Comparison of ENCODE assay signal across 24 mouse cellular contexts in the genomic region with DNA sequence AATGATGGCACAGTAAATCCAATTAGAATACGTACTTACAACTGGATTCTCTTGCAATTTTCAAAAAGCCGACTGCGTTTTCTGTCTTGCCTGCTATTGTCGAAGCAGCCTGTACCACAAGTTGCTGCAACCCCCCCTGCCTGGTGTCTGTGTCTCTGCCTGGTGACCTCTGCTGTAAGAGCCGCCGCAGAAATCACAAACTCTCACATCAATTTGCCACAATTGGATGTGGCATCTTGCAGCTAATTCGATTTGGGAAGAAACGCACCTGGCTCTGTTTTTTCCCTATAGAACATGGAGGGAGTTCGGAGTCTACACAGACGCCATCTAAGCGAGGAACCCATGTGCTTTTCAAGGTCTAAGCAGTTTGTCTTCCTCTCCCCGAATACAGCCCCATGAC.
DNase-seq lines count a peak whose midpoint lies in the region; ATAC-seq lines count a peak whose summit lies in the region.
"Had no signal": no experiment of that assay in that cellular context is flagged by ENCODE, and none has a peak within 500 bp of the region (broad histone marks: within the 10 kb centered on the region; RNA-seq: fewer than 3 reads in every experiment).

No protein-coding gene starts in this region.

- no peaks in the 10 kb centered on the region for H3K27me3 ChIP-seq in midbrain, embryonic 14.5 days (ENCODE audit: control insufficient read depth, insufficient read depth, low read length)
- no peaks in the 10 kb centered on the region for H3K27me3 ChIP-seq in midbrain, embryonic 11.5 days (ENCODE audit: control insufficient read depth, insufficient read depth, low read length)
- H3K27me3 ChIP-seq in hindbrain, embryonic 15.5 days: no peaks in the 10 kb centered on the region
- H3K27me3 ChIP-seq: heart, embryonic 15.5 days; intestine, embryonic 15.5 days; limb, embryonic 15.5 days; midbrain, embryonic 13.5 days; neural tube, embryonic 13.5 days; stomach, embryonic 15.5 days had no signal

- no peaks in the 10 kb centered on the region for H3K4me1 ChIP-seq in midbrain, embryonic 14.5 days (ENCODE audit: control insufficient read depth, insufficient read depth, low read length)
- H3K4me1 ChIP-seq in midbrain, embryonic 11.5 days (ENCODE audit: control insufficient read depth, insufficient read depth, low read length): no peaks in the 10 kb centered on the region
- H3K4me1 ChIP-seq in hindbrain, embryonic 15.5 days (replicated peaks): no peaks in the 10 kb centered on the region
- H3K4me1 ChIP-seq: heart, embryonic 15.5 days; intestine, embryonic 15.5 days; limb, embryonic 15.5 days; midbrain, embryonic 13.5 days; neural tube, embryonic 13.5 days; stomach, embryonic 15.5 days had no signal

- no peak for ATAC-seq in midbrain, embryonic 14.5 days (ENCODE audit: low FRiP score, low TSS enrichment)
- no peak for ATAC-seq in midbrain, embryonic 11.5 days (ENCODE audit: low FRiP score)
- no peak for ATAC-seq in hindbrain, embryonic 15.5 days (ENCODE audit: low FRiP score, low read depth)
- ATAC-seq: intestine, embryonic 15.5 days; midbrain, embryonic 13.5 days had no signal

- peak; percentile 16 for DNase-seq in embryo, embryonic 11 days
- no peak for DNase-seq in embryo, embryonic 10 days (ENCODE audit: low spot score)
- peak; percentile 17 for DNase-seq in midbrain, embryonic 14.5 days
- no peak for DNase-seq in midbrain, embryonic 11.5 days (ENCODE audit: low spot score, missing footprints)
- no peak for DNase-seq in frontal cortex, postnatal 36 days (ENCODE audit: low spot score in 2 of 2)
- no peak for DNase-seq in layer of hippocampus, adult 11-12 months (ENCODE audit: low spot score)
- DNase-seq: adrenal gland, postnatal 14 days; cerebellum, adult 9-10 months; heart, postnatal 36 days; kidney, postnatal 25 days; left cerebral cortex, postnatal 4 days; lung, embryonic 14.5 days; right cerebral cortex, adult 18-20 months; thymus, postnatal 4 days had no signal

- H3K4me2 ChIP-seq in midbrain, embryonic 14.5 days (ENCODE audit: low read length): no peak overlapping the region
- no peak overlapping the region for H3K4me2 ChIP-seq in midbrain, embryonic 11.5 days
- H3K4me2 ChIP-seq in hindbrain, embryonic 15.5 days: 0 out of 2 replicates have a peak overlapping the region, but pooled peaks have one; percentile 8
- H3K4me2 ChIP-seq: heart, embryonic 15.5 days; intestine, embryonic 15.5 days; limb, embryonic 15.5 days; lung, embryonic 14.5 days; midbrain, embryonic 13.5 days; neural tube, embryonic 13.5 days; stomach, embryonic 15.5 days had no signal

- H3K4me3 ChIP-seq in midbrain, embryonic 14.5 days (replicated peaks; ENCODE audit: low read depth, low read length): no peak overlapping the region
- H3K4me3 ChIP-seq in midbrain, embryonic 11.5 days (ENCODE audit: low read depth, low read length): no peak overlapping the region
- no peak overlapping the region for H3K4me3 ChIP-seq in hindbrain, embryonic 15.5 days
- H3K4me3 ChIP-seq: heart, embryonic 15.5 days; intestine, embryonic 15.5 days; left cerebral cortex, adult 2 months; limb, embryonic 15.5 days; midbrain, embryonic 13.5 days; myocyte; neural tube, embryonic 13.5 days; stomach, embryonic 15.5 days had no signal

- 77% methylated on average over 12 of the region's 12 CpGs for WGBS in midbrain, embryonic 14.5 days
- 80% methylated on average over 12 of the region's 12 CpGs for WGBS in midbrain, embryonic 11.5 days
- WGBS in hindbrain, embryonic 15.5 days: 67% methylated on average over 12 of the region's 12 CpGs

- H3K9ac ChIP-seq in midbrain, embryonic 14.5 days (replicated peaks; ENCODE audit: low read length): no peak overlapping the region
- H3K9ac ChIP-seq in midbrain, embryonic 11.5 days (ENCODE audit: low read length): no peak overlapping the region
- no peak overlapping the region for H3K9ac ChIP-seq in hindbrain, embryonic 15.5 days
- H3K9ac ChIP-seq: heart, embryonic 15.5 days; intestine, embryonic 15.5 days; limb, embryonic 15.5 days; liver, embryonic 14.5 days; lung, embryonic 14.5 days; midbrain, embryonic 13.5 days; neural tube, embryonic 13.5 days; stomach, embryonic 15.5 days had no signal

- no peak overlapping the region for H3K27ac ChIP-seq in midbrain, embryonic 14.5 days (replicated peaks; ENCODE audit: low read depth, low read length)
- H3K27ac ChIP-seq in midbrain, embryonic 11.5 days (ENCODE audit: low read depth, low read length): no peak overlapping the region
- H3K27ac ChIP-seq in hindbrain, embryonic 15.5 days (replicated peaks): no peak overlapping the region
- H3K27ac ChIP-seq: heart, embryonic 15.5 days; intestine, embryonic 15.5 days; left cerebral cortex, adult 2 months; limb, embryonic 15.5 days; liver, embryonic 14.5 days; midbrain, embryonic 13.5 days; neural tube, embryonic 13.5 days; stomach, embryonic 15.5 days had no signal

- H3K9me3 ChIP-seq in midbrain, embryonic 14.5 days (ENCODE audit: control insufficient read depth, low read length): no peaks in the 10 kb centered on the region
- H3K9me3 ChIP-seq in midbrain, embryonic 11.5 days (ENCODE audit: control insufficient read depth, low read length): no peaks in the 10 kb centered on the region
- no peaks in the 10 kb centered on the region for H3K9me3 ChIP-seq in hindbrain, embryonic 15.5 days
- H3K9me3 ChIP-seq: heart, embryonic 15.5 days; intestine, embryonic 15.5 days; limb, embryonic 15.5 days; midbrain, embryonic 13.5 days; neural tube, embryonic 13.5 days; stomach, embryonic 15.5 days had no signal

- no peaks in the 10 kb centered on the region for H3K36me3 ChIP-seq in midbrain, embryonic 14.5 days (ENCODE audit: control insufficient read depth, insufficient read depth, low read length)
- H3K36me3 ChIP-seq in midbrain, embryonic 11.5 days (ENCODE audit: control insufficient read depth, insufficient read depth, low read length): no peaks in the 10 kb centered on the region
- no peaks in the 10 kb centered on the region for H3K36me3 ChIP-seq in hindbrain, embryonic 15.5 days
- H3K36me3 ChIP-seq: heart, embryonic 15.5 days; intestine, embryonic 15.5 days; limb, embryonic 15.5 days; midbrain, embryonic 13.5 days; neural tube, embryonic 13.5 days; stomach, embryonic 15.5 days had no signal

Comparison
In these comparisons a context has a peak if more than half of its experiments do, and no peak if none do; other contexts are left out.
1. DNase-seq: peak in embryo, embryonic 11 days (single experiment) and midbrain, embryonic 14.5 days (single experiment); none in embryo, embryonic 10 days (single experiment), midbrain, embryonic 11.5 days (single experiment), frontal cortex, postnatal 36 days (0 of 2) and layer of hippocampus, adult 11-12 months (single experiment).